12 mouse cellular contexts compared by ENCODE assay signal in the genomic region with DNA sequence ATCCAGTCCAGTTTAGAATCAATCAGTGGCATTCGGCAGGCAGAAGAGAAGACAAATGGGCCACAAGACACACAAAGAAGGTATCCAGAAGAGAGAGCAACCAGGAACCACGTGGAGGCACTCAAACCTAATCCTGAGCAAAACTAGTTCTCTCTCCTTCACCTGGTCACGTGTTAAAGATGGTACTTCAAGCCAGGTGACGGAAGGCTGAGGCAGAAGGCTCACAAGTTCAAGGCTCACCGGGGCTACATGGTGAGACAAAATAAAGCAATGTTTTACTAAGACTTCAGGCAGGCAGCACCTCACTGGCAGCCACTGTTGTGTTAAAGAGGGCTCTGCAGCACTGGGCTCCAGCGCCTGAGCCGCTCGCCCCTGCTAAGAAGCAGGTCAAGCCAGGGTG. TPM values are rescaled to one million over a fixed set of nuclear protein-coding genes. Genes with fewer than 3 reads are reported as not detected.
DNase-seq lines count a peak whose midpoint lies in the region; ATAC-seq lines count a peak whose summit lies in the region.
"Had no signal": no experiment of that assay in that cellular context is flagged by ENCODE, and none has a peak within 500 bp of the region (broad histone marks: within the 10 kb centered on the region; RNA-seq: fewer than 3 reads in every experiment).

No protein-coding gene starts in this region.

- no peaks in the 10 kb centered on the region for H3K9me3 ChIP-seq in heart, embryonic 14.5 days (ENCODE audit: control insufficient read depth, low read length)
- H3K9me3 ChIP-seq in embryonic facial prominence, embryonic 12.5 days: no peaks in the 10 kb centered on the region
- H3K9me3 ChIP-seq in intestine, embryonic 14.5 days (ENCODE audit: control insufficient read depth, low read length): no peaks in the 10 kb centered on the region
- H3K9me3 ChIP-seq in midbrain, embryonic 12.5 days: no peaks in the 10 kb centered on the region

- H3K4me2 ChIP-seq in heart, embryonic 14.5 days (ENCODE audit: low read length): no peak overlapping the region
- 0 out of 2 replicates have a peak overlapping the region, but pooled peaks have one; percentile 11 for H3K4me2 ChIP-seq in embryonic facial prominence, embryonic 12.5 days (replicated peaks)
- peak overlapping the region; percentile 37 for H3K4me2 ChIP-seq in intestine, embryonic 14.5 days (ENCODE audit: low read length)
- no peak overlapping the region for H3K4me2 ChIP-seq in midbrain, embryonic 12.5 days (replicated peaks)

- WGBS in heart, embryonic 14.5 days: 55% methylated on average over 8 of the region's 8 CpGs
- WGBS in embryonic facial prominence, embryonic 12.5 days: 59% methylated on average over 8 of the region's 8 CpGs
- 34% methylated on average over 8 of the region's 8 CpGs for WGBS in intestine, embryonic 14.5 days
- 51% methylated on average over 8 of the region's 8 CpGs for WGBS in midbrain, embryonic 12.5 days

- H3K4me1 ChIP-seq in heart, embryonic 14.5 days (ENCODE audit: control insufficient read depth in 2 of 2, insufficient read depth in 2 of 2, low read length in 2 of 2): peaks cover 44 to 58% of the 10 kb centered on the region in 2 experiments
- H3K4me1 ChIP-seq in embryonic facial prominence, embryonic 12.5 days: peaks cover 67% of the 10 kb centered on the region
- H3K4me1 ChIP-seq in intestine, embryonic 14.5 days (replicated peaks; ENCODE audit: control insufficient read depth, insufficient read depth, low read length): peaks cover 66% of the 10 kb centered on the region
- H3K4me1 ChIP-seq in midbrain, embryonic 12.5 days: peaks cover 58% of the 10 kb centered on the region

- H3K27ac ChIP-seq in heart, embryonic 14.5 days (replicated peaks in 1 of 2; ENCODE audit: control insufficient read depth in 1 of 2, insufficient read depth in 1 of 2, low read depth in 2 of 2, low read length in 2 of 2): peak overlapping the region; percentile 6 to 56; a peak in 2 of 4 replicates
- peak overlapping the region; percentile 84 for H3K27ac ChIP-seq in embryonic facial prominence, embryonic 12.5 days
- H3K27ac ChIP-seq in intestine, embryonic 14.5 days (ENCODE audit: low read depth): peak overlapping the region; percentile 88
- peak overlapping the region; percentile 31 for H3K27ac ChIP-seq in midbrain, embryonic 12.5 days (replicated peaks)

- H3K9ac ChIP-seq in heart, embryonic 14.5 days (ENCODE audit: low read length): 0 out of 2 replicates have a peak overlapping the region, but pooled peaks have one; percentile 32
- 0 out of 2 replicates have a peak overlapping the region, but pooled peaks have one; percentile 10 for H3K9ac ChIP-seq in embryonic facial prominence, embryonic 12.5 days
- H3K9ac ChIP-seq in intestine, embryonic 14.5 days (ENCODE audit: low read length): peak overlapping the region; percentile 8; the same call in 1 of the 2 replicates
- no peak overlapping the region; the same call in 1 of the 2 replicates for H3K9ac ChIP-seq in midbrain, embryonic 12.5 days (replicated peaks)

- no peaks in the 10 kb centered on the region for H3K36me3 ChIP-seq in heart, embryonic 14.5 days (ENCODE audit: control insufficient read depth, insufficient read depth, low read length)
- peaks cover 7% of the 10 kb centered on the region; the same call in 1 of the 2 replicates for H3K36me3 ChIP-seq in embryonic facial prominence, embryonic 12.5 days
- H3K36me3 ChIP-seq in intestine, embryonic 14.5 days (ENCODE audit: control insufficient read depth, insufficient read depth, low read length): no peaks in the 10 kb centered on the region
- H3K36me3 ChIP-seq in midbrain, embryonic 12.5 days: no peaks in the 10 kb centered on the region

- intact Hi-C loops in heart, postnatal 36 days (cut with DNase I): loop anchor here (10.0 kb wide), 1 partner anchor 167 kb away; the partner anchor contains the start of gene Sdhb

- ATAC-seq in heart, embryonic 14.5 days (ENCODE audit: insufficient number of reproducible peaks, insufficient read depth, low FRiP score, low read depth): no peak
- no peak for ATAC-seq in embryonic facial prominence, embryonic 12.5 days (ENCODE audit: insufficient number of reproducible peaks, insufficient read depth, low FRiP score, low TSS enrichment)
- ATAC-seq in intestine, embryonic 14.5 days (replicated peaks; ENCODE audit: low FRiP score, low TSS enrichment, low read depth): no peak
- no peak for ATAC-seq in midbrain, embryonic 12.5 days (ENCODE audit: low FRiP score, low read depth)

- no peak overlapping the region for H3K4me3 ChIP-seq in heart, embryonic 14.5 days (ENCODE audit: control insufficient read depth in 1 of 2, insufficient read depth in 1 of 2, low read depth in 1 of 2, low read length in 2 of 2)
- no peak overlapping the region for H3K4me3 ChIP-seq in embryonic facial prominence, embryonic 12.5 days
- H3K4me3 ChIP-seq in intestine, embryonic 14.5 days (ENCODE audit: low read depth, low read length): no peak overlapping the region
- H3K4me3 ChIP-seq in midbrain, embryonic 12.5 days: no peak overlapping the region

- DNase-seq in heart, postnatal 36 days: no peak
- DNase-seq in intestine, embryonic 14.5 days (ENCODE audit: low spot score): no peak
- DNase-seq in T-cell, adult 2 months (ENCODE audit: low spot score): no peak
- DNase-seq in natural killer cell, adult 2 months (ENCODE audit: low spot score in 2 of 2): no peak
- no peak for DNase-seq in urinary bladder, postnatal 4 days (ENCODE audit: low spot score in 2 of 2)
- DNase-seq: adrenal gland, adult 2 months had no signal

- no peaks in the 10 kb centered on the region for H3K27me3 ChIP-seq in heart, embryonic 14.5 days (ENCODE audit: control insufficient read depth, insufficient read depth, low read length)
- H3K27me3 ChIP-seq in embryonic facial prominence, embryonic 12.5 days: no peaks in the 10 kb centered on the region
- H3K27me3 ChIP-seq in intestine, embryonic 14.5 days (replicated peaks; ENCODE audit: control insufficient read depth, insufficient read depth, low read length): no peaks in the 10 kb centered on the region
- H3K27me3 ChIP-seq in midbrain, embryonic 12.5 days: no peaks in the 10 kb centered on the region
- H3K27me3 ChIP-seq: CH12.LX had no signal

RNA-seq across cellular contexts. Expression of gene Szrd1, which starts 7.4 kb away (rescaled TPM):
- 20.8 and 24.0 TPM in 2 replicates for polyA plus RNA-seq in heart, embryonic 14.5 days (2014; fragmentation: Nextera tagmentation; extraction: Ambion mirVana)
- 10 to 100 TPM; 91.0 to 93.7 TPM for total RNA-seq in heart, postnatal 36 days (2021)
- 35.2 and 37.6 TPM in 2 replicates for polyA plus RNA-seq in embryonic facial prominence, embryonic 12.5 days (2016; fragmentation: Nextera tagmentation; extraction: Ambion mirVana)
- polyA plus RNA-seq in intestine, embryonic 14.5 days (2014; fragmentation: Nextera tagmentation; extraction: Ambion mirVana): 33.9 and 37.0 TPM in 2 replicates
- polyA plus RNA-seq in midbrain, embryonic 12.5 days (2016; fragmentation: Nextera tagmentation; extraction: Ambion mirVana): 28.5 and 33.9 TPM in 2 replicates

RNA-seq across cellular contexts. Expression of gene Fbxo42, which starts 15.5 kb away (rescaled TPM):
- 12.7 and 15.7 TPM in 2 replicates for polyA plus RNA-seq in heart, embryonic 14.5 days (2014; fragmentation: Nextera tagmentation; extraction: Ambion mirVana)
- 10 to 100 TPM; 11.4 to 11.8 TPM for total RNA-seq in heart, postnatal 36 days (2021)
- polyA plus RNA-seq in embryonic facial prominence, embryonic 12.5 days (2016; fragmentation: Nextera tagmentation; extraction: Ambion mirVana): 31.6 and 32.1 TPM in 2 replicates
- polyA plus RNA-seq in intestine, embryonic 14.5 days (2014; fragmentation: Nextera tagmentation; extraction: Ambion mirVana): 25.9 and 26.0 TPM in 2 replicates
- 26.6 and 27.0 TPM in 2 replicates for polyA plus RNA-seq in midbrain, embryonic 12.5 days (2016; fragmentation: Nextera tagmentation; extraction: Ambion mirVana)

RNA-seq across cellular contexts. Expression of gene Spata21, which starts 44.1 kb away (rescaled TPM):
- polyA plus RNA-seq in heart, embryonic 14.5 days (2014; fragmentation: Nextera tagmentation; extraction: Ambion mirVana): not detected in 2 replicates
- not detected for total RNA-seq in heart, postnatal 36 days (2021)
- polyA plus RNA-seq in embryonic facial prominence, embryonic 12.5 days (2016; fragmentation: Nextera tagmentation; extraction: Ambion mirVana): 0.14 TPM in 1 of 2 replicates, not detected in the other
- polyA plus RNA-seq in intestine, embryonic 14.5 days (2014; fragmentation: Nextera tagmentation; extraction: Ambion mirVana): 0.20 and 0.31 TPM in 2 replicates
- 0.31 TPM in 1 of 2 replicates, not detected in the other for polyA plus RNA-seq in midbrain, embryonic 12.5 days (2016; fragmentation: Nextera tagmentation; extraction: Ambion mirVana)
- total RNA-seq: adrenal gland, adult 2 months; CH12.LX; hematopoietic stem cell, adult 5-6 weeks had no signal
- polyA plus RNA-seq: adrenal gland, adult 2 months; embryonic facial prominence, embryonic 11.5 days had no signal

RNA-seq across cellular contexts. Expression of gene Necap2, which starts 54.0 kb away (rescaled TPM):
- 33.1 and 34.2 TPM in 2 replicates for polyA plus RNA-seq in heart, embryonic 14.5 days (2014; fragmentation: Nextera tagmentation; extraction: Ambion mirVana)
- 10 to 100 TPM; 17.2 to 18.1 TPM for total RNA-seq in heart, postnatal 36 days (2021)
- polyA plus RNA-seq in embryonic facial prominence, embryonic 12.5 days (2016; fragmentation: Nextera tagmentation; extraction: Ambion mirVana): 79.8 and 84.5 TPM in 2 replicates
- 59.7 and 60.0 TPM in 2 replicates for polyA plus RNA-seq in intestine, embryonic 14.5 days (2014; fragmentation: Nextera tagmentation; extraction: Ambion mirVana)
- 54.7 and 56.8 TPM in 2 replicates for polyA plus RNA-seq in midbrain, embryonic 12.5 days (2016; fragmentation: Nextera tagmentation; extraction: Ambion mirVana)

Comparison
In these comparisons a context has a peak if more than half of its experiments do, and no peak if none do; other contexts are left out.
1. H3K27ac ChIP-seq: peak in every context shown above with its lines; median percentile 88 in intestine, embryonic 14.5 days; 84 in embryonic facial prominence, embryonic 12.5 days; 31 in heart, embryonic 14.5 days; 31 in midbrain, embryonic 12.5 days.
2. H3K4me2 ChIP-seq: peak in embryonic facial prominence, embryonic 12.5 days (single experiment) and intestine, embryonic 14.5 days (single experiment); none in heart, embryonic 14.5 days (single experiment) and midbrain, embryonic 12.5 days (single experiment).